Mouse (Mus musculus): Measurements from ENCODE around the gene Mfng. TPM values are rescaled to one million over a fixed set of nuclear protein-coding genes. Genes with fewer than 3 reads are reported as not detected.

The Mfng gene
- polyA plus RNA-seq, 1 experiment from 2014 or later, result 27.1 TPM

- Histone ChIP-seq H3K4me3 (peak overlapping the region; percentile 78), H3K4me1 (peaks cover 40% of the 10 kb centered on the region), H3K36me3 (replicated peaks) (no peaks in the 10 kb centered on the region), H3K9me3 (no peaks in the 10 kb centered on the region), H3K4me2 (peak overlapping the region; percentile 83; the same call in 1 of the 2 replicates), H3K27me3 (replicated peaks) (peaks cover 6% of the 10 kb centered on the region), H3K9ac (no peak overlapping the region), H3K27ac (no peak overlapping the region)
- 3% methylated on average over 14 of the region's 14 CpGs for WGBS
- no peak for ATAC-seq (replicated peaks)
These were observed 53.9 kb downstream of the Mfng start for GRCm38 (mm10) chr15:78719416-78719815.

GRCm38 (mm10) chr15:78718290-78719250, 54.7 kb downstream of the Mfng start, which contains the start of gene Elfn2:
Elfn2 (minus strand) TSS chr15:78718771.
- H3K36me3 ChIP-seq (replicated peaks), result no peaks in the 10 kb centered on the region
- peaks cover 6% of the 10 kb centered on the region for H3K27me3 ChIP-seq (replicated peaks)
- ATAC-seq (replicated peaks), result peak; percentile 53
- no peaks in the 10 kb centered on the region for H3K9me3 ChIP-seq
- H3K27ac ChIP-seq, result peak within 1 kb of the TSS; percentile 80
- peak within 1 kb of the TSS; percentile 78 for H3K4me3 ChIP-seq
- H3K4me1 ChIP-seq, result peaks cover 48% of the 10 kb centered on the region
- WGBS, result 2% methylated on average over 84 of the region's 89 CpGs
- peak within 1 kb of the TSS; percentile 79 for H3K9ac ChIP-seq
- peak within 1 kb of the TSS; percentile 83 for H3K4me2 ChIP-seq

DNA sequence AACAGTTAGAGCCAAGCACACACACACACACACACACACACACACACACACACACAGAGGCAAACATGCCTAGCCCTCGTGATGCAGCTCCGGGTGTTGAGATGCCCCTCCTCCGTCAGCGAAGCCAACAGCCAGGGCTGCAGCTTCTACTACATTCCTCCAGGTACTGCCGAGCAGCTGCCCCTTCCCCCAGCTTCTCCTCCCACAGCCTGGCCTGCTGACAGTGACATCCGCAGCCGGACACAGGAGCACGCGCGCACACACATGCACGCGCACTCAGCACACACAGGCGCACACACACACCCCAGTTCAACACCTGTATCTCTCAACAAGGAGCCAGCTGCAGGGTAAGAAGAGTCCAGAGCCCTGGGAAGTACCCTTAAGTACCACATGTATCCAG, 56.3 kb downstream of the Mfng start:
- Histone ChIP-seq H3K27me3 (replicated peaks) (peaks cover 8% of the 10 kb centered on the region), H3K4me1 (peaks cover 64% of the 10 kb centered on the region), H3K36me3 (replicated peaks) (no peaks in the 10 kb centered on the region), H3K4me2 (peak overlapping the region; percentile 83), H3K9me3 (no peaks in the 10 kb centered on the region), H3K9ac (peak overlapping the region; percentile 79), H3K4me3 (peak overlapping the region; percentile 78), H3K27ac (peak overlapping the region; percentile 80)
- 48% methylated on average over 13 of the region's 13 CpGs for WGBS
- 0 out of 2 replicates have a peak, but pooled peaks have one; percentile 4 for ATAC-seq (replicated peaks)

DNA sequence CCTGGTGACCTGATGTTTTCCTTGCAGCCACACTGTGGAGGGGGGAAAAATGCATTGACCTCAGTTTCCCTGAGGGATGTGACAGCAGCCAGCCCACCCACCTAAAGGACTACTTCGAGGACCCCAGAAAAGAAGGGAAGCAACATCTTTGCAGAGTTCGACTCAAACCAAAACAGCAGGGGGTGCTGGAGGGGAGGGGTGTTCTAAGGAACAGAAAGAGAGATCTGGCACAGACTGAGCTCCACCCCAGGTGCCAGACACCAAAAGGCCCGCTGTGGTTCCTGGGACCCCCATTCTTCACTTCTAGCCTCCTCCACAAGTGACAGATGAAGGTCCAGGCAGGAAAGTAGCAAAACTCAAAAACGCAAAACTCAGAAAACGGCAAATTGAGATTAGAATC, 57.4 kb downstream of the Mfng start:
- Histone ChIP-seq H3K36me3 (replicated peaks) (no peaks in the 10 kb centered on the region), H3K27me3 (replicated peaks) (peaks cover 14% of the 10 kb centered on the region), H3K4me2 (peak overlapping the region; percentile 83), H3K9me3 (no peaks in the 10 kb centered on the region), H3K4me3 (0 out of 2 replicates have a peak overlapping the region, but pooled peaks have one; percentile 78), H3K9ac (no peak overlapping the region), H3K4me1 (peaks cover 75% of the 10 kb centered on the region), H3K27ac (no peak overlapping the region)
- no peak for ATAC-seq (replicated peaks)
- WGBS, result 56% methylated on average over 5 of the region's 5 CpGs

DNA sequence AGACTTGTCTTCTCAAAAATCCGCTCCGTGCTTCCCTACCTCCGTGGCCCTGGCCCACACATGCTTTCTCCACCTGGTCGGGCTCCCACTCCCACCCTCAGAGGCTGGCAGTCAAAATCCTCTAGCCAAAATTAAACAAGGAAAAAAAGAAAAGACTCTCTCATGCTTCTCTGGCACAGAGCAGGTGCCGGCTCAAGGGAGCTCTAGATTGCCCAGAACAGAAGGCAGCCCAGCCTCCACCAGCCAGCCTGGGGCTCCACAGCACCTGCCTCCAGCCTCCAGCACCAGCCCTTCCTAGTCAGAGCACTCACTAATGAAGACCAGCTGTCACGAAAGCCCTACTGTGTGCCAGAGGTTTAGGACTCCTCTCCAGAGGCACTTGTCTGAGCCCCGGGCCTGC, 59.5 kb downstream of the Mfng start:
- WGBS, result 74% methylated on average over 7 of the region's 7 CpGs
- Histone ChIP-seq H3K4me2 (peak overlapping the region; percentile 68; the same call in 1 of the 2 replicates), H3K4me1 (peaks cover 81% of the 10 kb centered on the region), H3K36me3 (replicated peaks) (no peaks in the 10 kb centered on the region), H3K9me3 (no peaks in the 10 kb centered on the region), H3K4me3 (no peak overlapping the region), H3K27me3 (replicated peaks) (peaks cover 8% of the 10 kb centered on the region; the same call in 1 of the 2 replicates), H3K9ac (no peak overlapping the region), H3K27ac (no peak overlapping the region)
- ATAC-seq (replicated peaks), result no peak

DNA sequence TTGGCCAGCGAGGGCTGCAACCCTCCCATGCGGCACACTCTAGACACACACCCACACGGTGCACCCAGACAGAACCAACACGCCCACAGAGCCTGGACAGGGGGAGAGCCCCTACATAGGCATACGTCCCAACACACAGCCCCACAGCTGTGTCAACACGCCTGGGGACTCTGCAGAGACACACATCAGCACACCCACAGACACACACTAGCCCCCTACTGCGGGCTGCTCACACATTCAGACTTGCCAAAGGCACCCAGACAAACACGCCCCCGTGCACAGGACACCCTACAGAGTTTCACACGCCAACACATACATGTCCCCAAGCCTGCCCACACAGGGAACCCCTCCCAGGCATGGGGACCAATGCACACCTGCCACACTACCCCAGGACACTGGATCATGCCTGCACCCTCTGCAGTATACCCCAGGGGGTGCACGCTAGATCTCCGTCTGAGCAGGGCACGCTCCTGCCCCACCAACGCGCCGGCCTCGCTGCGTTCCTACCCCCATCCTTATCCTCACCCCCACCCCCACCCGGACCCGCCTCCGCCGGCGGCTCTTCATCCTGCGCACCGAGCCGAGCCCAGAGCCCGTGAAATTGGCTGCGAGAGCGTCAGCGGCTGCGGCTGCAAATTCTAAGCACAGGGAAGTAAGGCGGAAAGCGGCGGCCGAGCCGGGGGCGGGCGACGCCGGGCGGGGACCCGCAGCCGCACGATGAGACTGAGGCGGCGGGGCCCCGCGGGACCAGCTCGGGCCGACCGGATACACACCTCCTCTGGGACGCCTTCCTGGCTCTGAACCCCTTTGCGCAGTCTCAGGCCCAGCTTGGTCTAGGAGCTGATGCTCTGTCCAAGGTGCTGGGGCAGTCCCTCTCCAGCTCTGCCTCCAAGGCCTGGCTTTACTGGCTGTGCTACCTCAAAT, 60.7 kb downstream of the Mfng start:
- peak overlapping the region; percentile 21 for H3K9ac ChIP-seq
- peak overlapping the region; percentile 68 for H3K4me2 ChIP-seq
- peak; percentile 7; the same call in 1 of the 2 replicates for ATAC-seq (replicated peaks)
- H3K27me3 ChIP-seq (replicated peaks), result peaks cover 8% of the 10 kb centered on the region; the same call in 1 of the 2 replicates
- peak overlapping the region; percentile 29 for H3K4me3 ChIP-seq
- H3K27ac ChIP-seq, result peak overlapping the region; percentile 31; the same call in 1 of the 2 replicates
- H3K36me3 ChIP-seq (replicated peaks), result no peaks in the 10 kb centered on the region
- H3K4me1 ChIP-seq, result peaks cover 74% of the 10 kb centered on the region
- WGBS, result 7% methylated on average over 53 of the region's 53 CpGs
- no peaks in the 10 kb centered on the region for H3K9me3 ChIP-seq

DNA sequence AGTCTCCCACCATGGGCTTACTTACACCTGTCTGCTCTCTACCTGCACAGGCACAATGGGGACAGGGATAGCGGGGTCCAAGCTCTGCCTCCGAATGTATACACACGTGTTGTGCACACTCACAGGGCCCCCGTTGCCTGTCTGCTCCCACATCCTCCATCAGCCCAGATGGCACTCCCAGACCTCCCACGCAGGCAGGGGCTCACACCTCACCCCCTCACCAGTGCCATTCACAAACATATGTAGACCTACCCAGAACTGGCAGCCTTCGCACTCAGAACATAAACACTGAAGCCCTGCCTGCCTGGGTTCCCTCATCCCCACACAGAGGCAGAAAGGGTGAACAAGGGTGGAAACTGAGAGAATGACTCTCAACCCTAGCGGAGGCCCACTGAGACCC, 61.3 kb downstream of the Mfng start:
- H3K27me3 ChIP-seq (replicated peaks), result peaks cover 8% of the 10 kb centered on the region; the same call in 1 of the 2 replicates
- 0 out of 2 replicates have a peak overlapping the region, but pooled peaks have one; percentile 29 for H3K4me3 ChIP-seq
- H3K9me3 ChIP-seq, result no peaks in the 10 kb centered on the region
- no peak overlapping the region for H3K27ac ChIP-seq
- no peak for ATAC-seq (replicated peaks)
- 79% methylated on average over 7 of the region's 7 CpGs for WGBS
- H3K4me2 ChIP-seq, result peak overlapping the region; percentile 68
- 0 out of 2 replicates have a peak overlapping the region, but pooled peaks have one; percentile 21 for H3K9ac ChIP-seq
- peaks cover 70% of the 10 kb centered on the region for H3K4me1 ChIP-seq
- H3K36me3 ChIP-seq (replicated peaks), result no peaks in the 10 kb centered on the region

GRCm38 (mm10) chr15:78710634-78711033, 62.6 kb downstream of the Mfng start:
- ATAC-seq (replicated peaks), result peak; percentile 76
- Histone ChIP-seq H3K4me3 (peak overlapping the region; percentile 18; the same call in 1 of the 2 replicates), H3K4me1 (peaks cover 57% of the 10 kb centered on the region), H3K9me3 (no peaks in the 10 kb centered on the region), H3K36me3 (replicated peaks) (no peaks in the 10 kb centered on the region), H3K9ac (peak overlapping the region; percentile 22; the same call in 1 of the 2 replicates), H3K4me2 (peak overlapping the region; percentile 41), H3K27me3 (replicated peaks) (peaks cover 8% of the 10 kb centered on the region; the same call in 1 of the 2 replicates), H3K27ac (peak overlapping the region; percentile 73)
- whole genome bisulfite sequencing, result 9% methylated on average over 6 of the region's 6 CpGs

DNA sequence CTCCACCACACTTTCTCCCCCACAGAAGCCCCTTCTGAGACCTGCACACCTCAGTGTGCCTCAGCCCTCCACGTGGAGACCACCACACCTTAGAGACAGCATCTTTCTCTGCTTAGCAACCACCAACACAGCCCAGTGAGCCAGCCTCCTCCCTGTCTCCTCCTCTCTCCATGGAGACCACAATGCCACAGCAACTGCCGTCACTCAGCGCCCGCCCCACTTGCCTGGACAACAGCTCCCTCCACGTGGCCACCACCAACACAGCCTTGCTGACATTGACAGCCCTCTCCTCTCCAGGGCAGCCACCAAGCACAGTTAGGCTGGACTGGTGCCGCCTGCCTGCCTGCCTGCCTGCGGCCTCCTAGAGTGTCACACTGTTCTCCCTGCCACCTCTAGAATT, 63.5 kb downstream of the Mfng start:
- Histone ChIP-seq H3K4me3 (no peak overlapping the region), H3K27ac (peak overlapping the region; percentile 73), H3K4me1 (peaks cover 54% of the 10 kb centered on the region), H3K27me3 (replicated peaks) (peaks cover 8% of the 10 kb centered on the region; the same call in 1 of the 2 replicates), H3K36me3 (replicated peaks) (no peaks in the 10 kb centered on the region), H3K4me2 (peak overlapping the region; percentile 41), H3K9me3 (no peaks in the 10 kb centered on the region), H3K9ac (peak overlapping the region; percentile 22; the same call in 1 of the 2 replicates)
- WGBS, result 10% methylated on average over 7 of the region's 7 CpGs
- peak; percentile 55 for ATAC-seq (replicated peaks)

- Histone ChIP-seq H3K27ac (no peak overlapping the region), H3K9me3 (no peaks in the 10 kb centered on the region), H3K9ac (no peak overlapping the region), H3K4me2 (no peak overlapping the region), H3K4me1 (peaks cover 27% of the 10 kb centered on the region), H3K4me3 (no peak overlapping the region), H3K27me3 (replicated peaks) (peaks cover 3% of the 10 kb centered on the region; the same call in 1 of the 2 replicates), H3K36me3 (replicated peaks) (no peaks in the 10 kb centered on the region)
- 58% methylated on average over 3 of the region's 3 CpGs for WGBS
- ATAC-seq (replicated peaks), result no peak
These were observed 66.6 kb downstream of the Mfng start for GRCm38 (mm10) chr15:78706630-78707029.
